Mouse (Mus musculus): ENCODE results near the gene Arid4b.

DNA sequence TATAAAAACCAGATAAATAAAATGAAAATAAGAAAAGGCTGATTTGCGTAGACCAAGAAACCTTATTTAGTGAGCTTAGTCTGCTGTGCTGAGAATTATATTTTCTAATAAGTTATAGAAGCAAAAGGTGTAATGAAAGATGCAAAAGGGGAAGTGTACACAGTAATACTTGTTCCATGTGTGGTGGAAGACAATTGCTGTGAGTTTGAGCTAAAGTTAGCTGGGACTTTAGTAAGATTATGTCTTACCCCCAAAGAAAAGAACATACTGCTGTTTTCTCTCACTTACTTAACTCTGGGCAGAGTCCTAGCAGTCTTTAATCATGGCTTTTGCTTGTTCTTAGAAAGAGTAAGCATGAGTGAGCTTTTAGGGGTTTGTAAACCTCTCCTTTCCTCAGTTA, 11.3 kb downstream of the Arid4b start:
- no peak for TF ChIP-seq CTCF (IDR thresholded peaks at IDR 0.05; ENCODE audit: insufficient read depth, low read depth, low read length)
- TF ChIP-seq POLR2A (IDR thresholded peaks at IDR 0.05; ENCODE audit: insufficient read depth, low read depth, low read length) = no peak

All from olfactory bulb, adult 2 months (tissue).